Mouse (Mus musculus) heart, postnatal 25 days (tissue): ENCODE results near the gene Adcy1. TPM values are rescaled to one million over a fixed set of nuclear protein-coding genes. Genes with fewer than 3 reads are reported as not detected.

Source experiments
- DNase-seq: peaks from one replicate; pipeline ENCODE4 v3.0.0; 2022; ENCODE audit warnings: low spot score
- intact Hi-C: fragments of 180-260 bp; cut with DNase I; formaldehyde crosslinking; loops from one replicate; pipeline ENCODE4 v1.15.1; 2025
- total RNA-seq, 2 experiments: library from RNA; stranded (reverse); gene quantifications; 2 replicates each; pipeline ENCODE4 v1.2.3; 2021

The Adcy1 gene
- 1 to 10 TPM; 2.2 to 2.5 TPM for total RNA-seq

DNA sequence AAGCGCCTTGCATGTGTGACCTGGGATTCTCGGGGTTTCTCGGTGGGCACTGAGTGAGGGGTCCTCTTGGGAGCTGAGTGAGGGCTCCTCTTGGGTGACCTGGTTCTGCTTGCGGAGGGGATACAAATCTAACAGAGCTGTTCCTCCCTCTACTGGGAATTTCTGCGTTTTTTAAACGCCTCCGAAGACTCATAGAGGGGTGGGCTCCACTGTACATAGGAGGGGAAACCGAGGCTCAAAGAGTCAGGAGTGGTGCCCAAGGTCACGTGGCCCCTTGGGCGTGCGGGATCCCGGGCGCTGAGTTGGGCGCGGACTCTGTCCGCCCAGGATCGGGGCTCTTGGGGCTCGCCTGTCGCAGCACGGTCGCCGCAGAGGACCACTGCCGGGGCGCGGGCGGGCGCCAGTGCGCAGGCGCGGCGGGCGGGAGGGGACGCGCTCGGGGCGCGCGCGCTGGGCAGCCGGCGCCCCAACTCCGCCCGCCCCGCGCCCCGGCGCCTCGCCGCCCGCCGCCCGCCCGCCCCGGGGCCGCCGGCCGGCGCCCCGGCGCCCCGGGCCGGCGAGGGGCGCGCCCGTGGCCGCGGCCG is at the start of gene Adcy1:
Gene Adcy1, plus strand, starts transcription at position 489 of the 584 bp plus-strand sequence.
- DNase-seq, result no peak
- intact Hi-C loops, result no loop called here

DNA sequence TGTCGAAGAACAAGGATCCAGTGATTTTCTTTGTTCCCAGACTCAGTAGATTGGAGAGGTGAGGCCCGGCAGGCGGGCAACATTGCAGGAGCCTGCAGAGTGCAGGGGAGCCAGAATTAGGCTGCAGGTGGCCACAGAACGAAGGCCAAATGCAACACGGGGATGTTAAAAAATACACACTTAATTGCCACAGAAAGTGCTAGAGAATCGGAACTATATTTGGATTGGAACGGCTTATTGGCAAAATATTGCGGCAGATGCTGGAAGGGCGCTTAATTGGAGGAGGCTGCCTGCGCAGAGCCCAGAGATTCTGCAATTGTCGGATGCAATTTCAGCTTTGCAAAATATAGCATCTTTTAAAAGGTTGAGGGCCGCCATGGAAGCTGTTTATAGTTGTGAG is 46.4 kb upstream of the Adcy1 start:
- intact Hi-C loops, result no loop called here
- no peak for DNase-seq

DNA sequence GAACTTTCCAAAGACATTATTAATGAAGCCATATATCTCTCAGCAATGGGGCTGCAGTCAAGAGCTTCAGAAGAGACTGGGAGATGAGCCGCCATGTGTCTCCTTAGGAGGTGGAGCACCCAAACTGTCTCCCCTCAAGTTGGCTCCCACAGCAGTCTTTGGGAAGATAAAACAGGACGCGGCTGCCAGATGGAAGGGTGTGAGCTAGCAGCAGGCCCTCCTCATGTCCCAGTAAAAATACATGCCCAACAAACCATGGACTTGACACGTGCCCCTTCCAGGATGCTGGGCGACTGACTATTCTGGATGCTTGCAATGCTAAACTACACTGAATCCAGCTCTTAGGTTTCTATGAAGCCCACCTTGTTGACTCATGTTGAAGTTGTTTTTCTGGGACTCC is 45.2 kb upstream of the Adcy1 start:
- no peak for DNase-seq
- intact Hi-C loops, result no loop called here

DNA sequence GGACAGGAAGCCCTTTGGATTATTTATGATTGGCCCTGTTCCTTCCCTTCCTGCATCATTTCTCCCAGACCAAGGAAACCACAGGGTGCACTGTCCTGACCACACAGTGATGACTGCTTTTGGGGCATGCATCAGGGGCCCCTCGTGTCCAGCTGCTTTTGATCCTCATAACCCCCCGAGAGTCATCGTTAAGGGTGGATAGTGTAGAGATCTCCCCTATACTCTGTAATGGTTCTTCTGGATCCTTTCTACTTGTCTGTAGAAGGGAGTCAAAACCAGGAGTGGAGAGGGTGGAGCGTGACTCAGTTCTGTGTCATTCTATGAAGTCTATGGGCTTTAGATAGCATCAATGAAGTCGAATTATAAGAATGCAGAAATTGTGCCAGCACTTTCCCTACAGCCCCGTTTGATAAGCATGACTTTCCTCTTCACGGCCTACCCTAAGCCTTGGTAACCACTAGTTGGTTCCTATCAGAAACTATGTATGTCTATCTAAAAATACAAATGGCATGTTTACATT is 44.2 kb upstream of the Adcy1 start:
- intact Hi-C loops, result no loop called here
- no peak for DNase-seq

DNA sequence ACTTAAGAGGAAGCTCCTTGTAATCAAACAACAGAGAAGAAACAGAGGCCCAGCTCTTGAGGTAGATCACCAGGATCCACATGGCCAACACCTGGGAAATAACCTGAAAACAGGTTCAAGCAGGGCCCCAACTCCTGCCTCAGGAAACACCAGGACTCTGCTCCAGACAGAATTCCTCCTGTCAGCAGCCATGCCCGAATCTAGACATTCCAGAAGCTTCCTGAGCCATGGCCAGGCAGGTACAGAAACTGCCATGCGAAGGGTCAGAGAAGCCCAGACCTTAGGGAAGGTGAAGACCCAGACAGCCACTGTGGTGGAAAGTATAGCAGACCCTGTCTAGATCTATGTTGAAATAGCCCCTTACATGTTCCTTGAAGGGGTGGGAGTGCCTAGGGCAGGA is 30.2 kb upstream of the Adcy1 start:
- DNase-seq, result no peak
- intact Hi-C loops, result no loop called here

DNA sequence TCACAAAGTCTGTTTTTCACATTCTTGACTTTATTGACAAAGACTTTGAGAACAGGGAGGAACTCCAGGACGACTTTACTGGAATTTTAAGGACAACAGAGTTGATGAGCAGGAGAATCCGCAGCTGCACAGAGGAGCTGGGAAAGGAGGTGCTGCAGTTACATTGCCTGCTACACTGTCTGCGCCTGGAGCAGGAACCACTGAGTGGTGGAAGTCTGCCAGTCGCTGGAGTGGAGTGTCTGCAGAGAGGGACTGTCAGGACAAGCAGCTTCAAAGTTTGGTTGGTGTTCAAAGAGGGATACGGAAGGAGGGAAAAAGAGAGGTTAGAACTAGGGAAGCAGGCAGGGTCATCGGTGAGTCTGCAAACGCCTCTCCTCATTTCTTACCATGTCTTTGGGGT is 23.6 kb upstream of the Adcy1 start:
- intact Hi-C loops, result no loop called here
- no peak for DNase-seq

DNA sequence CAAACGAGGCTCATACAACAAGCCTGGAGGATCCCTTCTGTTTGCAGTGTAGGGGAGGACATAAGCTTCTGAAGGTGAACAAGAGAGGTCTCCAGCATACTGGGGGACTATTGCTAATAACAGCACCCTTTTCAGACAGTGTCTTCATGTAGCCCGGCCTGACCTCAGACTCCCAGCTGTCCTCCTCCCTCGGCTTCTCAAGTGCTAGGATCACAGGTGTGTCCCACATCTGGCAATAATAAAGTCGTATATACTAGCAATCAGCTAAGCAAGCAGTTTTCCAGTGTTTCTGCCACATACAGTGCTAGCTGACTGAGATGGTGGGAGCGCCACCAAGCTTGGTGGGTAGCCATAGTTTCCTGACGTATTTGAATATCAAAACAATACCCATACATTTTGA is 22.5 kb upstream of the Adcy1 start:
- DNase-seq, result no peak
- intact Hi-C loops, result no loop called here

DNA sequence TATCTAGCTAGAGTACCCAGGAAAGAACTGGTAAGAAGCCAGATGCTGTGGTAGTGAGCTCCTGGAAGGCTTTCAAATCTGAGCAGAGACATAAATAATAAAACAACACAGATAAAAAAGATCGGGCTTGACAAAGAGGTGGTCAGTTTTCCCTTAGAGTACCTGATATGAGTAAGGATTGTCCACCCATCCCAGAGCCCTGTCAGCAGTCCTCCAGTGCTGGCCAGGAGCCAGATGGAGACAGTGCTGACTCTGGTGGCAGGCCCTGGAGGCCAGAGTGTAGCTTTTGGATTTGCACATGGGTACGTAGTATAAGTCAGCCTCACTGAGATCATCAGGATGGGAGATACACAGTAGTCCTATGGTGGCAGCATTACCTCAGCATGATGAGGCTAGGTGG is 16.1 kb upstream of the Adcy1 start:
- DNase-seq, result no peak
- intact Hi-C loops, result no loop called here

DNA sequence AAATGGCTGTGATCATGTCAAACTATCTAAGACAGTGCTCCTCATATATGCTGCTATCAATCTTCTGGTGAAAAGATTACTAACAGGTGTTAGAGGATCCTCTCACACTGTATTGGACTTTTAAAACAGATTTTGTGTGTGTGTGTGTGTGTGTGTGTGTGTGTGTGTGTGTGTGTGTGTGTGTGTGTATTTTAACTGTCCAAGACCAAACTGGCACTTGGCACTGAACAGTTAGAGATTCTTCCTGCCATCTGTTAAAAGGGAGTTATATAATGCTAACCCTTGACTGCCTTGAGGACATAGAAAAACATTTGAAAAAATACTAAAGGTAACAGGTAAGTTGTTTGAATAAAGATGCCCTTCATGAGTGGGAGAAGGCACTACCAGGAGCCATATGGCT is 15.7 kb upstream of the Adcy1 start:
- no peak for DNase-seq

DNA sequence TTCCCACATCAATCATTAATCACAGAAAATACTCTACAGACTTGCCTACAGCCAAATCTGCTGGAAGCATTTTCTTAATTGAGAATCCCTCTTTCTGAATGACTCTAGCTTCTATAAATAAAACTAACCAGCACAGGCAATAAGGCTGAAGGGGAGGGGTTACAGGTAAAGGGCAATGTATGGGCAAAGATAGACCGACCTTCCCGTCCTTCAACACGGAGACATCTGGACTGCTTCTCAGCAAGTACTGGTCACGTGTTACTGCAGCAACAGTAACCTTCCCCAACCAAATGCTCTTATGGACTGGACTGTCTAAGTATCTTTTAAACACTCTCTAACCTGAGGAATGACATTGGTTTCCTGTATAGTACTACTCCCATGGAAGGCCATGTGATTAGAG is 9.6 kb upstream of the Adcy1 start:
- no peak for DNase-seq
- intact Hi-C loops, result no loop called here

More for the DNA sequence above, 15.7 kb upstream of the Adcy1 start:
- intact Hi-C loops, result no loop called here

DNA sequence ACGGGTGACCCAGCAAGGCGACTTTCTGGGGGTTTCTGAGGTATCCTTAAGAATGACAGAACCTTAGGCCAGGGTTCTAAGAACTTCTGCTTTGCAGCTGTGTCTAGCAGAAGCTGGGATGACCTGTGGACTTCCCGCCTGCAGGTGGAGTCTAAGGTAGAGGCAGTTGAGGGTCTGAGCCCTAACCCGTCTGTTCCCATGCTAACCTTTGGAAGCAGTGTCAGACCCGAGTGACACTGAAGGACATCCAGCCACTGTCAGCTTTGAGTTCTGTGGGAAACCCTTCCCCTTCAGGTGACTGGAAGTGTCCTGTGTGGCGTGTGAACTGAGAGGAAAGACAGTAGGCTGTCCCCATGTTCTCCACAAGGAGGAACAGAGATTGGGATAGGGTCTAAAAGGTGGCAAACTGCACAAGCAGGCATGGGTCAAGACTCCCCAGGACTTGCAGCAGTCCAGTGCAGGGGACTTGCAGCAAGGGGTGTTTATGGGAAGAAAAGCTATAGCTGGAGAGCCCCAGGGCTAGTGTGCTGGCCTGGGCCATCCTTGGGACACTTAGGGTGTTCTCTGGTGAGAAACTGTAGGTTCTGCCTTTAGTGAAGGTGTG is 8.5 kb upstream of the Adcy1 start:
- no peak for DNase-seq
- intact Hi-C loops, result no loop called here

DNA sequence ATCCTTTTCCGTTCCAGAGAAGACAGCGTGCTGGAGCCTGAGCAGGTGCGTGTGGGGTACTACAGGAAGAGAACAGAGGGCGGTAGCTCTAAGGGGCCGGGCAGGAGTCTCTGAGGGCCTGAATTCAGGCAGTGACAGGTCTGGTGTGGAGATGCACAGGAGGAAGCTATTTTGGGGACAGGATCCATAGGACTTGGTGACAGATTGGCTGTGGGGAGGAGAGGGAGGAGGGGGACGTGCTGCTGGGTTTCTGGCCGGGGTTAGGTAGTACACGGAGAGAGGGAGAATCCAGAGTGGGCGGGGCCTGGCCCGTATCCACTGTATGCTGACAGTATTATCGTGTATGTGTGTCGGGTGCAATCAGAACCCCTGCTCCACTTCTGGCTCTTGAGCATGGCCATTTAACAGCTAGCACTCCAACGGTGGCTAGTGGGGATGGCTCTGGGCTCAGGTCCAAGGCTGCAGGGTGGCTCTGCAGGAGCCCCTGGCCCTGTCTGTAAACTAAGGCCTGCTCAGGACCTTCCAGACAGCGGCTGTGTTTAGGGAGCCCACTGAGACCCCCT is 7.8 kb upstream of the Adcy1 start:
- intact Hi-C loops, result no loop called here
- no peak for DNase-seq

DNA sequence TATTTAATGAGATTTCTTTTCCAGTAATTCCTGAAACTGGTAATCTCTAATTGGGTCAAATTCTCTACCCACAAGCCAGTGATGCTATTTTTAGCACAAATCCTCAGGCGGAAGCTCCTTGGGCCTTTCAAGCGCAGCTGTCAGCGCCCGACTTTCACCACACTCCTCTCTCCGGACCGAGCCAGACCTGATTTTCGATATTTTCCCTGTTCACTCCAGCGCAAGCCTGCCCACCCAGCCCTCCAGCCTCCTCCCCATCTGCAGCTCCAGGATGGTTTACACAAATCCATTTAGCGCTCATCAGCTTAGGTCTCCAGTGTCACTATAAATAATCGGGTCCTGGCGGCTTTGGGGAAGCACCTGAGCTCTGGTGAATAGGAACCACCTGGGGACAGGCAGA is 7.2 kb upstream of the Adcy1 start:
- intact Hi-C loops, result no loop called here
- no peak for DNase-seq

DNA sequence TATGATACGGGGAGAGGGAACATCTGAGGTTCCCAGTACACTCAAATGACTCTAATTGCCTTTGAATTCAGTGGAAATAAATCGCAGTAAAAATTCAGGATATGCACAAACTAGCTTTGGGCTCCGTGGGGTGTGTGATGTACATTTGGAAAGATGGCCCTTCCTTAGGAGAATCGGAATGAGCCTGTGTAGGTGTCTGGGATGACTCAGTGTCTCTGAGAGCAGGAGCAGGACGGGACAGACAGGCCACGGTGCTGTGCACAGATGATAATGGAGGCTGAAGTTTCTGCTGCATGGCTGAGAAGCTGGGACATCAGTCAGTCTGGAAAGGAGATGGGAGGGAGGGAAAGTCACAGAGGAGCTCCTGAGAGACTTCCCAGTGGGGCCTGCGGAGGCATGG is 5.5 kb upstream of the Adcy1 start:
- no peak for DNase-seq
- intact Hi-C loops, result no loop called here

DNA sequence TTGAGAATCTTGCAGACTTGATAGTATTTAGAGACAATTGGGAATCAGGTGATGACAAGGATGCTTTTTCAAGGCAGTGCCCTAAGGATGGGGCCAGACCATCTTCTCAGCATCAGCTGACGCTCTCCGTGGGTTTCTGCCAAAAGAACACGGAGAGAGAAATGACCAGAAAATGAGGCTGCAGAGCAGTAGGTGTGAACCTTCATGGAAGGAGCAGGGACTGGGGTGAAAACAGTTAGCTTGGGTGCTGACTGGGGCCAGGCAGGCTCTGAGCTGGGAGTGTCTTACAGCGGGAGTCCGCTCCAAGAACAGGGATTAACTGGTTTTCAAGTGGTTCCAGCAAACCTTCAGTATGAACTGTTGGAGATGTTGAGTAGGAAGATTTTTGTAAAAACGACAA is 1.3 kb upstream of the Adcy1 start:
- intact Hi-C loops, result no loop called here

DNA sequence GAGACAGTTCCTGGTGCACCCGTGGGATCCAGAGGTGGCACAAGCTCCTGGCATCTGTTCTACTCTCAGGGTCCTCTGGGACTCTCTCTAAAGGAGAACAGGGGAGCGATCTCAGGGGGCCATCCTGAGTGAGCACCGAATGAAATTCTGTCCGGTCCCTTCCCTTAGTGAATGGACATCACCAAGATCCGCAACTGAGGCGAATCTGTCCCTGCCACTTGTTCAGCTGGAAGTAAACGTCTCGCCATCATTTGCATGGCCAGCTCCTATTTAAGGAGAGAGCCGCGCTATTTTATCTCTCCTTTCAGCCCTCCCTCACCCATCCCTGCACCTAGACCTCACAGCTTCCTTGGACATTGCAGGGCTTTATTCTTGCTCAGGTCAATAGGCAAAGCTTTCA is 723 bp upstream of the Adcy1 start:
- no peak for DNase-seq
- intact Hi-C loops, result no loop called here

More for the DNA sequence above, 1.3 kb upstream of the Adcy1 start:
- DNase-seq, result no peak

DNA sequence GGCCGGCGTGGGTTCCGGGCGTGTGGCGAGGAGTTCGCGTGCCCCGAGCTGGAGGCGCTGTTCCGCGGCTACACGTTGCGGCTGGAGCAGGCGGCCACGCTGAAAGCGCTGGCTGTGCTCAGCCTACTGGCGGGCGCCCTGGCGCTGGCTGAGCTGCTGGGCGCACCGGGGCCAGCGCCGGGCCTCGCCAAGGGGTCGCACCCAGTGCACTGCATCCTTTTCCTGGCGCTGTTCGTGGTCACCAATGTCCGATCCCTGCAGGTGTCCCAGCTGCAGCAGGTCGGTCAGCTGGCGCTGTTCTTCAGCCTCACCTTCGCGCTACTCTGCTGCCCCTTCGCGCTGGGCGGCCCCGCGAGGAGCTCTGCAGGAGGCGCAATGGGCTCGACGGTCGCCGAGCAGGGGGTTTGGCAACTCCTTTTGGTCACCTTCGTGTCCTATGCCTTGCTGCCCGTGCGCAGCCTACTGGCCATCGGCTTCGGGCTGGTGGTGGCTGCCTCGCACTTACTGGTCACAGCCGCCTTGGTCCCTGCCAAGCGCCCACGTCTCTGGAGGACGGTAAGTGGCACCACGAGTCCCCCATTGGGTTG is 485 bp downstream of the Adcy1 start:
- intact Hi-C loops, result no loop called here
- no peak for DNase-seq

DNA sequence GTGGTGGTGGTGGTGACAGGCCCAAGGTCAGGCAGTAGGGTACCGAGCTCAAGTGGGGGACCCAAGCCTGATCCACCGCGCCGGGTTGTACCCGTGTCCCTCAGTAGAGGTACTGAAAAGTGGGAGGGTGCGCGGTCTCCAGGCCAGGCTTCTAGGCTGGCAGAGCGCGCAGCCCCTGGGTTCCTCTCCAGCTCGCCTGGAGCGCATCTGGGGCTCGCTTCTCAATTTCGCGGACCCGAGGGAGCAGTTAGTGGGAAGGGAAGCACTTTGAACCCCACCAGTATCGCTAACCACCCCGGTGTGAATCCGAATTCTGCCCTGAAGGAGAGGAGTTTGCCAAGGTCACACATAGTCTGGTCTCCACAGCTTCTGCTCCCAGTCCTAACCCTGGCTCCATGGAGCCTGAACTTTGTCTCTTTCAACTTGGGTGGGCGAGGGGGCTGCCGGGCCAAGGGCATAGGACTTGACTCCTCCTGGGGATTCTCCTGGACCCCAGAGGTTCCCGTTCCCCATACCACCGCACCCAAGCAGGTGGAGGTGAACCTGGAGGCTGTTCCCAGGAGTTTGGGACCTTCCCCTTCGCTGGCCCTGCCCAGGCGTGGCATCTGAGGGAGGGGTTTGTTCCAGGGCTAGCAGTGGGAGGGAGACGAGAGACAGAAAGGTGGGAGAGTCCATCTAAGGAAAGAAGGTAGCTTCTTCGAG is 1.3 kb downstream of the Adcy1 start:
- no peak for DNase-seq
- intact Hi-C loops, result no loop called here

DNA sequence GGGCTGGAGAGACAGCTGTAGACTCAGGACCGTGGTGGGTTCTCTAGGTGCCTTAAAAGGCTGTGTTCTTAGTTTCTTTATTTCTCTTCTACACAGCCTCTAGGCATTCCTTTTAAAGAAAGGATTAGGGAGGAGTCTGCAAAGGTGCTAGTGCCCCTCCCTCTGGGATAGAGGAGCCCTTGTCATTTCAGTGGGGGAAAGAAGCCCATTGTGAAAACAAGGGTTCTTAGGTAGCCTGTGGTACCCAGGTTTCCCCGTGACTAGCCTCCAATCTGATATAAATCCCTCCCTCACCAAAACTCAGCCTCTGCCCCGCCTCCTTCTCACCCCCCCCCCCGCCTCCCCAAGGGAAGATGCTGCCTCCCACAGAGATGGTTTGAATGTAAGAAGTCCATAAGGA is 2.1 kb downstream of the Adcy1 start:
- intact Hi-C loops, result no loop called here

DNA sequence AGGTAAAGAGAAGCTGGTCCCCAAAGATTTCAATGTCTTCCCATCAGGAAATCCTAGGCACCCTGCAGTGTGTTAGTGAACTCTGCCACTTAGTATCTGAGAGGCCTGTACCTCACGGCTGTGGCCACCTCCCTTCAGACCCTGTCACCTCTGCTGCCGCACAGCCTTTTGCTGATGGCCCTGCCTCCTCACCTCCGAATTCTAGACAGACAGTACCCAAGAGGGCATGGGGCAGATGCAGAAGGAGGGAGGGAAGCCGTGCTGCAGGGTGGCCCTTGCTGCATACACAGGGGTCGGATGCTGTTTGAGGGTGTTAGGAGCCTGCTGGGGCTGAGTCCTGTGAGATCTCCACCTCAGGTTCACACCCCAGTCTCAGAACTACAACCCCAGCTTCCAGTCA is 2.6 kb downstream of the Adcy1 start:
- no peak for DNase-seq
- intact Hi-C loops, result no loop called here

More for the DNA sequence above, 2.1 kb downstream of the Adcy1 start:
- DNase-seq, result no peak

DNA sequence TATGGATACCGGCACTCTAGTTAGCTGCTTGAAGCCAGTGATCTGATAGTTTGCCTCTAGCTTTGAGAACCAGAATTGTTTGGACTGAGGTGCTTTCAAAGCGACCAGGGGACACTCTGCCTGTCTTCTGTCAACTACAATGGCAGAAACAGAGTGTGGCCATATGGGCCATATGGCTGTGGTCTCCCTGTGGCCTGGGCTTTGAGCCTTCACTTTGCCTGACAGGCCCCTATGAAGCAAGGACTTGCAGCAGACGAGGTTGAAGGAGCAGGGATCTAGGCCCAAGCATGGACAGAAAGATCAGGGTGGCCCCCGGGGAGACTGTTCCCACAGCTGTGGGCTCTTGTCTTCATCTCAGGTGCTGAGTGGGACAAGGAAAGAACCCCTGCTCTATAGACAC is 4.0 kb downstream of the Adcy1 start:
- intact Hi-C loops, result no loop called here
- DNase-seq, result no peak
